Mouse (Mus musculus): ENCODE data around the gene Col6a3.

The Col6a3 gene

DNA sequence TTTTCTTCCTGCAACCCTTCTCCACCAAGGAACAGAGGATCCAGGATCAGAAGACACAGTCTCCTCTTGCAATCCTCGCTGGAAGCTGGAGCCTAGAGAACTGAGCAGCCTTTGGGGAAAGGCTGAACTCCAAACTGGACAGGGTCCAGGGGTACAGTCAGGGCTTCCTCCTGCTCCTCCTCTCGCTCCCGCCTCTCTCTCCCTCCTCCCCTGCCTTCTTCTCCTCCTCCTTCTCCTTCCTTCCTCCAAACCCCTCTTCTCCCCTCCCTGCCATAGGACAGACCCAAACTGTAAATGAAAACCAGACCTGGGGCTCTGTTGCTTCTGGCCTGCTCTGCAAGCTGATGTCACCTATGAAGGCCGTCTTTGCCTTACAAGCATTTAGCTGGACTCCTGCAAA, at the start of gene Col6a3:
TSS of gene Col6a3 (minus strand) at position 136 of the 400 bp plus-strand sequence.
- DNase-seq (ENCODE audit: low read depth, low spot score): no peak

DNA sequence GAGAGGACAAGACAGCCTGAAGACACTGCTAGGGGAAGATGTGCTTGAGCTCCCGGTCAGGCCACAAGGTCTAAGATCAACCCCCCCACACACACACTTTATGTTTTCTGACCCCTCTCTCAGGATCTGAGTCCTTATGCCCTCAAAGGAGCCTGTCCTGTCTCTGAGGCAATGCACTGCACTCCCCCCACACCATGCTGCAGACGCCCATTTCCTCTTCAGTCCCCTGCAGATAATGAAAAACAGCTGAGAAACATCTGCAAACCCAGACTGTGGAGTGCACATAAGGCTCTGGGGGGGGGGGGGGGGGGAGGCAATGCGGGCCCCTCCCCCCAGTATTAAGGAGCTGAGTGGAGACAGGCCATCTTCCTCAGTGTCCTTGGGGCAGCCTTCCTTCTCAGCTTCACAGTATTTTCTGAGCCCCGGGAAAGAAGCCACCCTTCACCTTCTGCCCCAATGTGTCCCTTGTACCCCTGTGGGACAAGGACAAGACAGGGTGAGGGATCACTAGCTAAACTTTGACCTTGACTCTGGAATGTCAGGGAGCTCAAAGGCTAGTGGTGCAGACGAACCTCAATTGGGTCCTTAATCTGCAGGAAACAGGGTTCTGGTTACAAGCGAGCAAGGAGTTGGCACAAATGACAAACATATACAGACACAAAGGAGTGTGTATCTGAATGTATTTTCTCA, 42.1 kb upstream of the Col6a3 start:
- no peak for DNase-seq (ENCODE audit: low read depth, low spot score)

DNA sequence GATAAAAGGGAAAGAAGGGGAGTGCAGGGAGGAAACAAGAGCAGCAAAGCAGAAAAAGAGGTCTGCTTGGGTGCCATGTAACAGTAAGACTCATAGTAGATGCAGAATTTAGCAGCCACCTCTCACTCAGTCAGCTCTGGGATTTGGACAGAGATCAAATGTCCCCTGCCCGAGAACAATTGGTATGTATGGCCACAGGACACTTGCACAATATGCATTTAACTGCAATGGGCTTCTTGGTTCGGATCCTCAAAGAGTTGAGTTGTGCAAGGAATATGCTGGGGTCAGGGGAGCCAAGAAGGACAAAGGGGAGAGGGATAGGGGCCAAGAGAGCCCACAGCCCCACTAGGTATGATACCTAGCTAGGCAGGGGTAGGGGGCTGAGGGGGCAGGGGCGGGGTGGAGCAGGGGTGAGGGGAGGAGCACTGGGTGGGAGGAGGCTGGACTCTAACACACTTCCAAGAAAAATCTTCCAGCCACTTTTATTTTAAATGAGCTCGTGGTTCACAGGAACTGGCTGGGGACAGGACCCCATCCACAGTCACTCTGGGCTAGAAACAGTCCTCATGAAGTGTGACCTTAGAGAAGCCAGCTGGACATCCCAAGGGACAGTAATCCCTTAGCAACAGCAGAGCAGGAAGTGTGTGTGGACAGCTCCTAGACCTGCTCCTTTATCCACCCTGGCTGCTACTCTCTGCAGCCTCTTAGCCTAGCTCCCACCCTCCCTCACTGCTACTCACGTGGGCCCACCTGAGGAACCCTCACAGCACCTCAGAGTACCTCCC, 32.9 kb upstream of the Col6a3 start:
- no peak for DNase-seq (ENCODE audit: low read depth, low spot score)

DNA sequence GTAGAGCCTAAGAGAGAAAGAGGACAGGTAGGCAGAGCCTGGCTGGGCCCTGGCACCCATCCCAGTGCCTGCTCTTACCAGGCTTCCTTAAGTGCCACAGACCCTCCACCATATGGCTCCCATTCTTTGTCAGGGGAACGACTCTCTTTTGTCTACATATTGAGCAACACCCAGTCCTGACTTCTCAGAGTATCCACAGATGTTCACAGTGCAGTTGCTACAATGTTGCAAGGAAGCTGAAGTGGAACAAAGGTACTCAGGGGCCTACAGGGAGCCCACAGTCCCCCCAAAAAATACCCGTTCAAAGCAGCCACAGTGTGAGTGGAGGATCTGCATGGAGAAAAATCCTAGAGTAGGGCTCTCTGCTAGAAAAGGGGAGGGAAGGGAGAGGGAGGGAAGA, 32.2 kb upstream of the Col6a3 start:
- no peak for DNase-seq (ENCODE audit: low read depth, low spot score)

DNA sequence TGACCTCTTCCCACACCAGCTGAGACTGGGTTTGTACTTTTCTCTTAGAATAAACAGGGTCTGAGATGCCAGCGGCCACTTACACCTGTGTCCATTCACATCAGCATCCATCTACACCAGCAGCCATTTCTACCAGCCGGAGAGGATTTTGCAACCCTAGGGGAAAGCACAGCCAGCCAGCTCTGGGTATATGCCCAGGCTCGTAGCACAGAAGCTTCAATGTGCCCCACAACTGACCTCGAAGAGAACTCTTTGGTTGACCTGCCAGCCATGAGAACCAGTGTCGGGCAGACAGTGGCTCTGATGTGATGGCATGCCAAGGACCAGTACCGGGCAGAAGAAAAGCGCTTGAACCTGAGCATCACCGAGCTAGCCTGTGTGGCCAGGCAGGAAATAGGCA, 31.6 kb upstream of the Col6a3 start:
- DNase-seq (ENCODE audit: low read depth, low spot score): no peak

DNA sequence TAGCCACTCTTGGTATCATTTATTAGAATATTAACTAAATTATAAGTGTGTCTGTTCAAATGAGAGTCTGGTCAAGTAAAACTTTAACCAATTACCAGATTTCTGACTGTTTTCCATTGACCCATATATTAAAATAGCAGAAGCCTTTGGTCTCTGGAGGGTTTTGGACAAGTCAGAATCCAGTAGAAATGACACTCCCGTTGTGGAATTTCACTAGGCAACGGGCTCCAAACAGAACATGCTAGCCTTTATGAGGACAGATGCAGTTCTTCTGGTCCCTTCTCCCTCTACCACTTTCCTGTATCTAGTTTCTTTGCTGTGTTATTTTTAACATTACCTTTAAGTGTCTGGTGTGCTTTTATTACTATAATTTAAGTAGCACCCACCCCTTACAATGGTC, 26.8 kb upstream of the Col6a3 start:
- DNase-seq (ENCODE audit: low read depth, low spot score): no peak

DNA sequence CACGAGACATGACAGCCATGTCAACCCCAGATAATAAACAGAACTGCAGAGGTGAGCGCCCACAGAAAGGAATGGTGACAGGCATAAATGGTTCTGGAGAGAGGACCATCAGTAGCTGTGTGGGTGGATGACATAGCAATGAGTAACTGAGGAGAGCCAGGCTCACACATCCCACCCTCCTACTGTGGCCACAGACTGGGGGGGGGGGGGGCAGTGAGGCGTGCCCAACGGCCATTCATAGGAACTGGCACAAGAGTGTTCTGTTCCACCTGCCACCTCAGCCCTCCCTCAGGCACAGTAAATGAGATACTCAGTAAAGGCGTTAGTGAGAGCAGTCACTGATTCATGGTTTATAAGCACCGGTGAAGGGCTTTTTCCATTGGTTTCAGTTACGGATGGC, 23.0 kb upstream of the Col6a3 start:
- no peak for DNase-seq (ENCODE audit: low read depth, low spot score)

DNA sequence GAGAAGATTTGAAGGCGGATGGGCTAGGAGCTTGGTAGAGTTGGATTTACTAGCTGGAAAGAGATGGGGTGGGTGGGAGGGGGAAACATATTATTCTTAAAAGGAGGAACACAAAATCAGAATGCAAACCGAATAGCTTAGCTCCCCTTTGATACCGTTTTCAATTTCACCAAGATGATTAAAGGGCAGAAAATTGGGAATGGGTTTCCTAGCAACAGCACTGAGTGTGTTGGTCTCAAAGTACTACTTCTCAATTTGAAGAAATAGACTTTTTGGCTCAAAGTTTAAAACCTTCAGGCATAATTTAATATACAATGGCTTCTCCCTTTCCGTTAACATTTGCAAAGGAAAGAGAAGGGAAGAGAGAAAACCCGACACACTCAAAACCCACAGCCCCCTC, 12.1 kb upstream of the Col6a3 start:
- no peak for DNase-seq (ENCODE audit: low read depth, low spot score)

DNA sequence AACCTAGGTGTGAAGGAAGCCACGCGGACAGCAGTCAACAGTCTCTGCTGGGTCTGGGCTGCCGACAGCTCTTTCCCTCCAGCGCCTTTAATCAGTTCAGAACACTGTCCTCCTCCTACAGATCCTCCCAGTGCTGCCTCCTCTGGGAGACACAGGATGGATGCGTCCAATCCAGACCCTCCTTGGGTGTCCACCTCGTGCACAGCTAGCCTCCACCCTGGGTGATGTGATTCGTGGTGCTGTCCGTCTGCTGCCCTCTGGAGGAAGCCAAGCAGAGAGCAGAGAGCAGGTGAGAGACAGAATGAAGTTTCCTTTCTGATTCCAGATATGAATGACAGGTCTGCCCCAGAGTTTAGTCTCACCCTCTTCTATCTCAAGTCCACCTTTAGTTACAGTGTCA, 6.1 kb upstream of the Col6a3 start:
- DNase-seq (ENCODE audit: low read depth, low spot score): no peak

DNA sequence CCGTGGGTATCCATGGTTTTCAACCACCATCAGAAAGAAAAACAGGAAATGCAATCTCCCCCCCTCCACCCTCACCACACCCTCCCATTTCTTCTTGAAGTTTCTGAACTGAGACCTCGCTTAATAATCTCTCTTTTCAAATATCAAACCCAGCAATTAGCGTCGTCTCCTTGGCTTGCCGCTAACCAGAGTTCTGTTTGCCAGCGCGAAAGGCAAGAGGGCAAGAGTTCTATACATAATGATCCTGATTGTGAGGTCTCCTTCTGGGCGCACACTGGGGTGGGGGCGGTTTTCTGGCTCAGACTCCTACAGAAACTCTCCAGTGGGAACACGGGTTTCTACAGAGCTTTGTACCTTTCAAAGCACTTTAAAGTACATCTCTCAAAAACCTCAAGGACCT, 1.4 kb upstream of the Col6a3 start:
- no peak for DNase-seq (ENCODE audit: low read depth, low spot score)

DNA sequence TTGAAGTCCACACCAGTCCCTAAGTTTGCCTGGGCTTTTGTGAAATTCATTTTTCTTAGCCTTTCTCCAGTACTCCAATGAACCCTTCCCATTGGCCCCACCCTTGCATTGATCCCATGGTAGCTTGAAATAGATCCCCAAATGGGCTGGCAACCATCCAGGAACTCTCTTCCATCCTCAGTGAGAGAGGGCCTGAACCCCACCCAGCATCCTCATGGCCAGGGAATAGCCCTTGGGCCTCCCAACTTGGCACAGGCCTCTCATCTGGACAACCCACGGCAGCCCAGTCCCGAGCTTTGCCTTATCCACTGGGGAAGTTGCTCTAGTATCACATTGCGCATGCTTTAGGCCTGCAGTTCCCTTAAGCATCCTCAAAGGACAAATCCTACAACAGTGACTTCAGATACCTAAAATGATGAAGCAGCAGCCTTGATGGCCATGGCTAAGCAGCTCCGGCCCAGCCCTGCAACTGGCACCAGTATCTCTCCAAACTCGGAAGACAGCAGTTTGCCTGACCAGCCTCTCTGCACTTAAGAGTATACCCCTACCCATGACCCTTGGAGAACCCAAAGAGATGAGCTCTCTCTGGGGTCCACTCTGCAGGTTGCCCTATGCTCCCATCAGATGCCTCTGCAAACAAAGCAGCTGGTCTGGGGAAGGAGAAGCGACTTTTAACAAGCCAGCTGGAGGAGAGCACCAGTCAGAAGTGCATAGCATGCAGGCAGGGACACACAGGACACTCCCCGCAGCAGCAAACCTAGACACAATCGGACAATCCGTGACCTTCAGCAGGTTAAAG, 783 bp downstream of the Col6a3 start:
- no peak for DNase-seq (ENCODE audit: low read depth, low spot score)

DNA sequence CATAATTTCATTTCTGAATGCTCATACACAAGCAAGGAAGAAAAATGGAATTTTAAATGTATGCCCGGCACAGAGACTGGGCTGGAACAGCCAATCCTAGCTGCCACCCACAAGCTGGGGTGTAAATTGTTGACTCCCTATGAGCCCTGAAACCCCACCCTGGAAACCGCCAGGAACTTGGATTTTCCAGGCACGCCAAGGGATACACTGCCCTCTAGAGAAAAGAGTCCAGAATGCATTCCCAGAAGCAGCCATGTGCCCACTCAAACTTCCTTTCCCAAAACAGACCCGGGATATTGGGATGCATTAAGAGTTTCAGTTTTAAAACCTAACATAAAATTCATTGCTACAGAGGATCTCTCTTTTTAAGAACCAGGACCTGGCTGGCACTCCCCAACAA, 3.5 kb downstream of the Col6a3 start:
- DNase-seq (ENCODE audit: low read depth, low spot score): peak; percentile 26

DNA sequence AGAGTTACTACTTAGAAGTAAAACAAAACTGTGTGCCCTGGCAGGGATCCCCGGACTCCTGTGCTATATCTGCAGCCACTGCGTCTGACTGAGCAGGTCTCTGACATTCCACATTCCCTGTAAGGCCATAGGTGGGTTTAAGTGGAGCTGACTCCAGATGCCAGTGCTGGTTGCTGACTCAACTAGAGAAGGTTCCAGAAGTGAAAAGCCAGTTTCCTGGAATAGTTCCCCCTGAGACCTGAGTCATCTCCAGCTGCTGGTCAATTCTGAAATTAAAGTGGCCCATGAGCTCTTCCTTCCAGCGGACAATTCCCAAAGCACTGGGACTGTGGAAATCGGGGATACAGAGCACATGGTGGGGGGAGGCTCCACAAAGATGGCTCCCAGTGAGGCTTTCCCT, 5.1 kb downstream of the Col6a3 start:
- no peak for DNase-seq (ENCODE audit: low read depth, low spot score)

DNA sequence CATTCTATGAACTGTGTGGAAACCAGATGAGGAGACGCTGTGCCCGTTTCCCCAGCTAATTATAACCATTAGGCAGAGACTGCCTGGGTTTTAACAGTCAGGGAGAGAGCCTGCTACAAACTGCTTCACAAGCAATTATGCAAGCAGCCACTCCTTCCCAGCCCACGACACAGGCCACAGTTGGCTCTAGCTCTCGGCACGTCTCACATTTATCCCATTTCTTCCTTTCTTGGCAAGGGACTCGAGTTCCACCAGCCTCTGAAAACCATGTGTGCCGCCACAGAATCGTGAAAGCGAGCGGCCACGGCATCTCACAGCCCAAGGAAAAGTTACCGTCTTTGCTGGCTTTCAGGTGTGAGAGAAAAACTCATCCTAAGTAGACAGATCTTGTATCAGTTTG, 5.5 kb downstream of the Col6a3 start:
- DNase-seq (ENCODE audit: low read depth, low spot score): no peak

DNA sequence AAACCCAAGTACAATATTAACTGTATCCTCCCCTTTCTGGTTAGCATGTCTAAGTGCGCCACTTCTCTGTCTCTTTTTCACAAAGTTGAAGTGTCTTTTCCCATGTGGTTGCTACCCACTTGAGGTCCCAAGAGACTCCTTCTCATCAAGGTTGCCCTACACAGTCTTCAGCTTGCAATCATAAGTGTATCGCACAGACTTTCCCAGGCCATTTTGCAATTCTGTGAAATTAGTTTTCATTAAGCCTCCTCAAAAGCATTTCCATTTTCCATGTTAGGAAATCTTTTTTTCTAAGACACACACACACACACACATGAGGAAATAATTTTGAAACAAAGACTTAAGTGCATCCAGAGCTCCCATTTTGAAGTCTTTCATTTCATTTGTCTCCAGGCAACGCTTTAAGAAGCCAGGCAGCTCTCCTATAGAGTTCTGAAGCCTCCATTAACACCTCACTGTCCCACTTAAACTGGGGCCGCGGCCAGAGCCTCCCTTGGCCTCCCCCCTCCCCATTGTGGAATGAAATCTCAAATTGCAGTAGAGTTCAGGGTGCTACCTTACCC, 7.5 kb downstream of the Col6a3 start:
- DNase-seq (ENCODE audit: low read depth, low spot score): no peak

DNA sequence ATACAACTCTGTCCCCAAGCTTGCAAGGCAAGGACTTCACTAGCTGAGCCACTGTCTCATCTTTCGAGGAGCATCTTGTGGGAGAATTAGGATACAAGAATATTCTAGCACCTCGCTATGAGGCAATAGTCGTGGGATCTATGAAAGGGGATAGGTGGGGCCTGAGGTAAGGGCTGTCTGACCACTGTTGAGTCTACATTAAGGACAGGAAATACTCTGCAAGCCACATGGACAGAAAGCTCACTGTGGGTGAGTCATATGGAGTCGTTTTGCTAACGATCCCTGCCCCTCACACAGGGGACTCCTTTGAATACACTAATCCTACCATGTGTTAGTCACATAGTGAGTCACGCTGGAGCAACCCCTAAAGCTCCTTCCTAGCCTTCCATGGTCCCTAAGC, 9.1 kb downstream of the Col6a3 start:
- DNase-seq (ENCODE audit: low read depth, low spot score): no peak

DNA sequence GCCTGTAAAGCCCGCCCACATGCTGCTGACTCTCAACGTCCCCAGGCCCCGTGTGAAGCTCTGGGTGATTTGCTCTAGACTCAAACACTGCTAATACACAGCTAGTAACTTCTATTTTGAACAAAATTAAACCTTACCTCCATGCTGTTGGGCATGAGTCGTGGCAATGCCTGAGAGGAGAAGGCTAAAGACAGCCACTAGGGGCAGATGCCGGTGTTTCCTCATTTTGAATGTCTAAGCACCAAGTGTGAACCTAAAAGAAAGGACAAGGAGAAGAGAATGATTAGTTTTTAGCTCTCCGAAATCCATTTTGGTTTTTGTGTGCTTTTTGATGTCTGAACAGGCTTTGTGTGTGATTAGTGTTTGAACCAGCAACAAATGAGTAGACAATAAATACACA, 13.8 kb downstream of the Col6a3 start:
- no peak for DNase-seq (ENCODE audit: low read depth, low spot score)

DNA sequence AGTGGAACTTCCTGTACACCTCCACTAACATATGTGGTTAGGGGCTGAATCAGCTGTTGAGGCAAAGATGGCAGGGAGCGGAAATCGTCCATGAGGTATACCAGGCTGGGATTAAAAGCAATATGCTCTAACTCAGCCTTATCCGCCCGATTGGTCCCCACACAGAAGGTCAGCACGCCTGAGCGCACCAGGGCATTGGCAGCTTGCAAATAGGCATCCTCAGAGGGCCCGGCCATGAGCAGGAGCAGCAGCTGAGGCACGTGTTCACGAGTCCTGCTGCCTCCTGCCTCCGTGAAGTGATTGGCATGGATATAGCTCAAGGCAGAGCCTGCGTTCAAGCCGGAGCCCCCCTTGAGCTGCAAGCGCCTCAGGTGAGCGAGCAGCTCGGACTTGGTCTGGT, 30.5 kb downstream of the Col6a3 start:
- no peak for DNase-seq (ENCODE audit: low read depth, low spot score)

DNA sequence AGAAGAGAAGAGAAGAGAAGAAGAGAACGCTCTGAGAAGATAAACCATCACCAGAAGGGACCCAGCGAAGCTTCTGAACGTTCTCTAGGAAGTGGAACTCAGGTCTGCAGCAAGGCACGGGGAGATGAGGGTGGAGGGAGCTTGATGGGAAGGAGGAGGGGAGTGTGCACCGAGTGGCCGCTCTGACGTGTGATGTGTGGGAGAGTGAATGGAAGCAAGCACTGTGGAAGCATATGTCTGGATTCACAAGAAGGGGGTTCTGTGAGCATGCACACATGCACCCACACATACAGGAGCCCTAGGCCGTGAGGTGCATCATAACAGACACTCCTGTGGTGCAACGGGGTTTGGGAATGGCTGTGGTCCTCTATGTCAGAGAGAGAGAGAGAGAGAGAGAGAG, 34.8 kb downstream of the Col6a3 start:
- DNase-seq (ENCODE audit: low read depth, low spot score): no peak

DNA sequence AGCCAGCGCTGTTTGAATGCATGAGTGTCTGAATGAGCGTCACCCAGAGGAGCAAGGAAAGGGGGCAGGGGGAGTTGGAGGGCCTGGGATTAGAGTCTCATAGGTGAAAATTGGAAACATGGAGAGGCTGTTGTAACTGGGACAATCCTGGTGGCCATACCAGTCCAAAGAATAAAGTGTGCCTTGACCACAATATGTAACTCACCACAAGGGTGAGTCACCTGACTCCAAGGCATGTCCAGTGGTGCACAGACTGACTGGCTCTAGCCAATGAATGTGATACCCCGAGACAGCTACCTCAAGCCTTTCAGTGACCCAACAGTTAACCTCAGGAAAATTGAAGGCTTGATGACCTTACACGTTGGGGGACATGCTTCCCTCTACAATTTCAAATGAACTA, 40.7 kb downstream of the Col6a3 start:
- no peak for DNase-seq (ENCODE audit: low read depth, low spot score)

DNA sequence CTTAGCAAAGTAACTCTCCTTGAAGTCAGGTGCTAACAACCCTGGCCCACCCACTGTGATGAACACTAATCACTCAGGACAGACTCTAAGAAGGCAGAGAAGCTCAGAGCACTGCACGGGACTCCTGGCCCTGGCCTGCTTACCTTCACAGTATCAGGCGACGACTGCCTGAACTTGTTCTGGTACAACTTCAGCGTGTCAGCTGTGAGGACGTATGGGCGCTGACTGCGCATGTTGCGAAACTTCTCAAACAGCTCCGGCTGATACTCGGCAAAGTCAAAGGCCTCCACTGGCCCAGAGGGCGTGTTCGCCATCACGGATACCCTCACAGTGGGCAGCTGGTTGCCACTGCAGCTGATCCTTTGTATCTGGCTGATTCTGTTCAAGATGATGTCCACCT, 42.7 kb downstream of the Col6a3 start:
- DNase-seq (ENCODE audit: low read depth, low spot score): no peak

DNA sequence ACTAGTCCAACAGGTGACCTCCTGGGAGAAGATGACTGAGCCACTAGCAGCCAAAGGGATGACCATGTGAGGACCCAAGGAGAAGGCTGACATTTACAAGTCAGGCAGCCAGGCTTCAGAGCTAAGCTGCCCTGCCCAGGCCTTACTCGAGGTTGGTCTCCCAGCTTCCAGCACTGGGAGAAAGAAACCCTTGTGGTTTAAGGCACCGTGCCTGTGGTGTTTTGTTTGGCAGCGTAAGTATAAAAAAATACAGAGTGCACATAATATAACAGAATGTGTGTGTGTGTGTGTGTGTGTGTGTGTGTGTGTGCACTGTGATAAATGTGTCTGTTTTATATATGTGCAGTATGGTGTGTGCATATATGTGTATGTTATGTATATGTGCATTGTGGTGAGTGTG, 43.3 kb downstream of the Col6a3 start:
- DNase-seq (ENCODE audit: low read depth, low spot score): no peak
